Mouse (Mus musculus) left cerebral cortex, adult 11 months (tissue): ENCODE measurements around the gene Fam49a.
"Not testable (repeated sequence)": the region's sequence is repeated elsewhere in the genome, so short reads cannot be mapped to it uniquely, and the experiment has no call there.

Source experiments
- DNase-seq: peaks from one replicate; pipeline ENCODE4 v3.0.0; 2022; ENCODE audit warnings: low spot score

Gene Fam49a

DNA sequence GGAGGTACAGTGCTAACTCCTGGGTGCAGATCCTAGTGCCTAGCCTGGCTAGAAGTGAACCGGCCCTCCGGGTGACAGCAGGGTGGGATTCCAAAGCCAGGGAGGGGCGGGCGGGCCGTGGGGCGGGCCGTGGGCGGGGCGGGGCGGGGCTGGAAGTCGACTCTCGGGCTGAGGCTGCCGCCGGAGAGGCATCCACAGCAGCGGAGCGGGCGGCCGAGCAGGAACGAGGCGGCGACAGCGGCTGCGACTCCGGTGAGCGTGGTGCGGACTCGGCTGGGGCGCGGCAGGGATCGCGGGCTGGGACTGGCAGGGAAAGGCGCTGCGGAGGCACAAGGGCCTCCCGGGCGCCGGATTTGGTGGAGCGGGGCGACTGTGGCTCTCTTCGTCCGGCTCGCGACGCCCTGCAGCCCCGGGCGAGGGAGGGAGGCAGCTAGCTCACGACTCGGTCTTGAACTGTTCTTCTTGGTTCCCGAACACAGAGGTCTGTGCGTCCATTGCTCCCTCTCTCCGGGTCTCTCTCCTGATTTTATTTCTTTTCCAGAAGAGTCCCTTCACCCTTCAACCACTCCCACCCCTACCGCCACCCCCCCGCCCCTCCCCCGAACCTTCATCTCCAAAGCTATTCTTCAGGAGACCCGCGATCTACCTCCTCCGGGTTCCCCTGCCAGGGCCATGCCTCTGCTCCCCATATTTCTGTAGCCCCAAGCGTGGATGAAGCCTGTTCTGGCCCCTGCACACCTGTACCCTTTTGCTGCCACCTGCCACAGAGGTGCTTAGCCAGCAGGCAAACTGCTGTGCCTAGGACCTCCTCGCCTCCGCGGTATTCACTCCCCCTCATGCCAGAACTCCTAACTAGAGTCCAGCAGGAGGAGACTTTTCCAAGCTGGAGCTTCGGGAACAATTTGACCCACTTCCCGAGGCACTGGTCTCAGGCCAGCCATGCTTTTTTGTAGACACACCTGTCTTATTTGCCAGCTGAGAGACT, at the start of gene Fam49a:
Gene Fam49a (plus strand): TSS at position 153 of the 985 bp plus-strand sequence.
- no peak for DNase-seq

DNA sequence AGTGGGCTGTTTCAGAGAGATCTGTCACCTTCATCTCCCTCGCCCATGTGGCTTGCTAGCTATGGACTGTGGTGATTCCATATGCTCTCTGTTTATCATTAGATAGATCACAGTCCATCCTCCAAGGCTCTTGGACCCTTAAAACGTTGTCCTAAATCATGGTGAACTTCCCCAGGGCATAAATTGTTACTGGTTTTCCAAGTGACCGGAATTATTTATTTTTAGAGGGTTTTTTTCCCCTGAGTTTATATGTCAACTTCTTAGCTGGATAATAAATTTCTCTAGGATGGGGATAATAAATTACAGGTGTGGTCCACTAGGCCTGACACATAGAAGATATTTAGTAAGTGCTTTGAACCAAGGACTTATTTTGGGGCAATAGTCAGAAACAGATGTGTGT, 48.4 kb upstream of the Fam49a start:
- DNase-seq: no peak

GRCm38 (mm10) chr12:12218947-12219346, 43.0 kb upstream of the Fam49a start:
- DNase-seq: no peak

DNA sequence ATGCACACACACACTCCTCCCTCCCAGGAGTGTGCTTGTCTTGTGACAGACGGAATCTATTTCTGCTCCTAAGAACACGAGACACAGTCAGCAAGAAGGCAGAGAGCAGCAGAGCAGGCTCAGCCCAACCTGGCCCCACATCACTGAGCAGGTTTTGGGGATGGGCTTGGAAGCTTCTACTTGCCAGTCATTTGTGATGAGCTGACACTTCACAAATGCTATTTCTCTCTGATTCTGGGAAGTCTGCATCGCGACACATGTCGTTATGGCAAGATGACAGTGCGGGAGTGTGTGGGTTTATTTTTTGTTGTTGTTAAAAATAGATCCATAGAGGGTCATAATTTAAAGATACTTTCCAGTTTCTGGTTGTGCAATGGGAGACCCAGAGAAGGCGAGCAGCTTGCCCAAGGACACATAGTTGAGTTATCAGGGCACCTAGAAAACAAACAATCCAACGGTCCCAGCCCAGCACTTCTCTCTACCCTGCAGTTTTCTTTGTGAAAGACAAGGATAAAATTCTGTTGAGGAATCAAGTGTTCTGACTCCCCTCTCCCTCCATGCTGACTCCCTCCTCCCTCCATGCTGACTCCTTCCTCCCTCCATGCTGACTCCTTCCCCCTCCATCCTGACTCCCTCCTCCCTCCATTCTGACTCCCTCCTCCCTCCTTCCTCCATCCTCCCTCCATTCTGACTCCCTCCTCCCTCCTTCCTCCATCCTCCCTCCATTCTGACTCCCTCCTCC, 41.0 kb upstream of the Fam49a start:
- DNase-seq: no peak

DNA sequence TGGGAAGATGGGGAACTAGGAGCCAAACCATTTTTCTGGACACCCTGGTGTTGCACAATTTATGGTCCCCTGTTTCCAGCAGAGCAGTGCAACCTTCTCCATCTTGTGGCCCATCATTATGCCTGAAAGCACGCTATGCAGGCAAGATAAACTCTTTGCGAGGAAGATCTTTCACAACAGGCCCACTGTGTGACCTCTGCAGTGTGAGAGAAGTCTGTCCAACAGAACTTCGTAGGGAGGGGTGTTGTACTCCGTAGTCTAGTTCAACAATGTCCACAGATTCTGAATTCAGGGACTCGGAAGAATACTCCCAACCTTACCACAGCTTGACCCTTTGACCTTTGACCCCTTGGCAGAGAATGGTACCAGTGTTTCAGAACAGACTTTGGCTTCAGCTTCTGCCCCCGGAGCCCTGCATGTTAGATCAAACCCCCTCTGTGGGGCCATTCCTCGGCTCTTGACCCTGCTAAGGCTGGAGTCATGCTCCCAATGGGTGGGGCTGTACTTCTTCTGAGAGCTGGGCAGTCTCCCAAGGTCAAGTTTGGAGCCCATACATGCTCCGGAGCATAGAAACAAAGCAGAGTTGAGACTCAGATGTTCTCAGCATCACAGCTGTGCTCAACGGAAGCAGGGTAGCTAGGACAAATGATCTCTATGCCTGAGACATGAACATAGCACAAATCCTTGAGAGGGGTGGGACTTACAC, 39.2 kb upstream of the Fam49a start:
- DNase-seq: no peak

- DNase-seq: no peak
These were observed 38.6 kb upstream of the Fam49a start for GRCm38 (mm10) chr12:12223336-12223735.

GRCm38 (mm10) chr12:12225706-12226105, 36.2 kb upstream of the Fam49a start:
- peak; percentile 80 for DNase-seq

DNA sequence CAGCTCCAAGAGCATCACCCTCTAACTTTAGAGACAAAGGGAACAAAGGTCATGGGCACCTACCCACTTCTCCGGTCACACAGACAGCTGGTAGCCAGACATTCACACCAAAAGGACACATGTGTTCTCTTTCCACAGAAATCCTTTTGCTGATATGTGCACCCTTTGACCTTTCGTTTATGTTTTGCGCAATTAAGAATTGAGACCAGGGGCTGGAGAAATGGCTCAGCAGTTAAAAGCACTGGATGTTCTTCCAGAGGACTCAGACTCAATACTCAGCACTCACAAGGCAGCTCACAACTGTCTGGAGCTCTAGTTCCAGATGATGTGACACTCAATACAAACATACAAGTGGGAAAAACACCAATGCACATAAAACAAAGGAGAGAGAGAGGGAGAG, 34.3 kb upstream of the Fam49a start:
- DNase-seq: no peak

GRCm38 (mm10) chr12:12230031-12230557, 31.8 kb upstream of the Fam49a start:
- no peak for DNase-seq

- no peak for DNase-seq
These were observed 29.8 kb upstream of the Fam49a start for GRCm38 (mm10) chr12:12232097-12232496.

GRCm38 (mm10) chr12:12236978-12237377, 25.0 kb upstream of the Fam49a start:
- no peak for DNase-seq

- no peak for DNase-seq
These were observed 22.4 kb upstream of the Fam49a start for GRCm38 (mm10) chr12:12239502-12239901.

GRCm38 (mm10) chr12:12243148-12243547, 18.8 kb upstream of the Fam49a start:
- no peak for DNase-seq

DNA sequence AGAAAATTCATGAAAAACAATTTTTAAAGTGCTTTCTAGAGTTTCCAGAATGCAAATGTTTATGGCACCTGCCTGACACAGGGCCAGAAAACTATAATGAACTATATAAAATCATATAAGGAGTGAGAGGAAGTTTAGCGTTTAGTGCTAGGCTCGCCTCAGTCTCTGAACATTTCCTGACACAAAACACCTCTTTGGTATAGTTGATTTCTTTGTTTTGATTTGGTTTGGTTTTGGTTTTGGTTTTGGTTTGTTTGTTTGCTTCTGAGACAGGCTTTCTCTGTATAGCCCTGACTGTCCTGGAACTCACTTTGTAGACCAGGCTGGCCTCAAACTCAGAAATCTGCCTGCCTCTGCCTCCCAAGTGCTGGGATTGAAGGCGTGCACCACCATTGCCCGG, 14.9 kb upstream of the Fam49a start:
- DNase-seq: not testable (repeated sequence)

GRCm38 (mm10) chr12:12249521-12249920, 12.4 kb upstream of the Fam49a start:
- DNase-seq: no peak

DNA sequence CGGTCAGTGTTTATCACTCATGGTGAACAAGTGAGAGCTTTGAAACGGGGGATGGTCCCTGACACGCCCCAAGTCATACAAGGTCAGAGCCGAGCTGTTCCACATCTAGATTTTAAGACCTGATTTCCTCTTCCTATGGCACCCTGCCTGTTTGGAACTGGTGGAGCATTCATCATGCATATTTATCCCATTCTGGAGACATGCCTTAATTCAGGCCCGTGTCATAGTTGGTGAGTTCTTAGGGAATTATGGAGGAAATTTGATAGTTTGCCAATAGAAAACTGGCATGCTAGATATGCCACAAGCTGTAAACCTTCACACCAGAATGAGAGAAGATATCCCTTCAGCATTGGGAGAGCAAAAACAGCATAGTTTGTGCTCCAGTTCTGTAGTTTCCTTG, 8.4 kb upstream of the Fam49a start:
- DNase-seq: no peak

DNA sequence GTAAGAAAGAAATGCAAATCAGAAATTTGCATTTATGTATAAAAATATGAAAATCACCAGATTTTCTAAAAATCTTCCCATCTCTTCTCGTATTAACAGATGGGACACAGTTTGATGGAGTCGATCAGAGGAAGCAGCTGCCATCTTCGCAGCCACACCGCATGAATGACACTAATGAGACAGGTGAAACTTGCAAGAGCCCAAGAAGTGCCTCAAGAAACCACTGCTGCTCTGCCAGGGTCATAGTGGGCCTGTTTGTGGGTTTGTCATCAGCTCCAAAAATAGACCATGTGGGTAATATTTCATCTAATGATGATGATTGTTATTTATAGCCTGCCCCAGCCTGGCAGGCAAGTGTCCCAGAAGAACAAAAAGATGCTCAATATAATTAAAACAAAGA, 7.8 kb upstream of the Fam49a start:
- DNase-seq: no peak

GRCm38 (mm10) chr12:12260979-12261960, 669 bp upstream of the Fam49a start:
- no peak for DNase-seq

DNA sequence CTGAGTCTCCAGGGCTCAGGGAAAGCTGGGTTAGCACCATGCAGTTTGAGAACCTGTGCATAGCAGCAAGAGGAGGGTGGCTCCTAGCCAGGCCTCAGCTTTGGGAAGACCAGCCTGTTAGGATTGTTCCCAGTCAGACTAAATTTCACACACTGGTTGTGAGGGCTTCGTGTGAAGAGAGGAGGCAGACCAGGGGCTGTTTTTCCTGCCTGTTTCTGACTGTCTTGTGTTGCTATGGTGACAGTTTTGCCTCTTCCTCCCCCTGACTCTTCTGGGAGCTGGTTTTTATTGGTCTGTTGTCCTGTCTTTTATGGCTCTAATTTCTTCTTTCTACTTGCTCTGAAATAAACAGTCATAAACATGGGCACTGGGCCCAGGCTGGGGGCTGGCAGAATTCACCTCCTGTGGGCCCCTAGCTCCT, 1.4 kb downstream of the Fam49a start:
- DNase-seq: no peak

- no peak for DNase-seq
These were observed 2.2 kb downstream of the Fam49a start for GRCm38 (mm10) chr12:12264151-12264550.

- no peak for DNase-seq
These were observed 4.6 kb downstream of the Fam49a start for GRCm38 (mm10) chr12:12266552-12266951.
